Mouse (Mus musculus): ENCODE results near the gene Mrps12.
"Not testable (repeated sequence)": the region's sequence is repeated elsewhere in the genome, so short reads cannot be mapped to it uniquely, and the experiment has no call there.

The Mrps12 gene

GRCm38 (mm10) chr7:28710962-28711361 is 30.7 kb downstream of the Mrps12 start:
- in situ Hi-C loops (cut with MboI, MseI), result no loop called here

GRCm38 (mm10) chr7:28709454-28709853 is 32.2 kb downstream of the Mrps12 start:
- in situ Hi-C loops (cut with MboI, MseI), result no loop called here

- in situ Hi-C loops (cut with MboI, MseI), result no loop called here
Observed at GRCm38 (mm10) chr7:28702601-28703143, 38.9 kb downstream of the Mrps12 start.

GRCm38 (mm10) chr7:28701306-28701705 is 40.3 kb downstream of the Mrps12 start:
- in situ Hi-C loops (cut with MboI, MseI), result not testable (repeated sequence)

GRCm38 (mm10) chr7:28700269-28700668 is 41.4 kb downstream of the Mrps12 start:
- in situ Hi-C loops (cut with MboI, MseI), result no loop called here

GRCm38 (mm10) chr7:28697277-28697676 is 44.3 kb downstream of the Mrps12 start:
- in situ Hi-C loops (cut with MboI, MseI), result no loop called here

- in situ Hi-C loops (cut with MboI, MseI), result no loop called here
Observed at GRCm38 (mm10) chr7:28694966-28695511, 46.6 kb downstream of the Mrps12 start.

- in situ Hi-C loops (cut with MboI, MseI), result no loop called here
Observed at GRCm38 (mm10) chr7:28694423-28694822, 47.2 kb downstream of the Mrps12 start.

- in situ Hi-C loops (cut with MboI, MseI), result no loop called here
Observed at GRCm38 (mm10) chr7:28693321-28693966, 48.2 kb downstream of the Mrps12 start.

- in situ Hi-C loops (cut with MboI, MseI), result no loop called here
Observed at GRCm38 (mm10) chr7:28692545-28693320, 48.9 kb downstream of the Mrps12 start, which contains the start of gene Fbxo27. Gene Fbxo27, plus strand, starts transcription at chr7:28692849.

- in situ Hi-C loops (cut with MboI, MseI), result no loop called here
Observed at GRCm38 (mm10) chr7:28691075-28691474, 50.5 kb downstream of the Mrps12 start.
